Mouse (Mus musculus) urinary bladder, adult 18-20 months (tissue): ENCODE measurements around the gene Wdtc1.

Source experiments
- DNase-seq, 2 experiments: peaks; one replicate each; pipeline ENCODE4 v3.0.0; 2022; ENCODE audit warnings: low spot score in 2 of 2, mixed read lengths in 2 of 2

Wdtc1 gene

GRCm38 (mm10) chr4:133328129-133328528 lies 25.2 kb downstream of the Wdtc1 start:
- DNase-seq, result no peak

- no peak for DNase-seq
These were observed 33.6 kb downstream of the Wdtc1 start for GRCm38 (mm10) chr4:133319667-133320066.

- no peak for DNase-seq
These were observed 37.3 kb downstream of the Wdtc1 start for GRCm38 (mm10) chr4:133315991-133316390.

- DNase-seq, result no peak
These were observed 38.4 kb downstream of the Wdtc1 start for GRCm38 (mm10) chr4:133314896-133315295.

- peak; percentile 78 to 91 for DNase-seq
These were observed 43.3 kb downstream of the Wdtc1 start for GRCm38 (mm10) chr4:133309948-133310347.

GRCm38 (mm10) chr4:133307331-133307730 lies 46.0 kb downstream of the Wdtc1 start:
- peak in 1 of 2 experiments; percentile 36 for DNase-seq

GRCm38 (mm10) chr4:133305825-133306224 lies 47.5 kb downstream of the Wdtc1 start:
- no peak for DNase-seq

- no peak for DNase-seq
These were observed 48.5 kb downstream of the Wdtc1 start for GRCm38 (mm10) chr4:133304770-133305169.

- DNase-seq, result no peak
These were observed 50.6 kb downstream of the Wdtc1 start for GRCm38 (mm10) chr4:133302668-133303067.

GRCm38 (mm10) chr4:133301802-133302201 lies 51.5 kb downstream of the Wdtc1 start:
- DNase-seq, result peak in 1 of 2 experiments; percentile 74

GRCm38 (mm10) chr4:133300421-133300820 lies 52.9 kb downstream of the Wdtc1 start:
- DNase-seq, result no peak

- no peak for DNase-seq
These were observed 53.6 kb downstream of the Wdtc1 start for GRCm38 (mm10) chr4:133299701-133300100.

GRCm38 (mm10) chr4:133298516-133299365 lies 54.5 kb downstream of the Wdtc1 start:
- no peak for DNase-seq

- peak; percentile 60 to 79 for DNase-seq
These were observed 55.5 kb downstream of the Wdtc1 start for GRCm38 (mm10) chr4:133297801-133298238.

GRCm38 (mm10) chr4:133297360-133297759 lies 55.9 kb downstream of the Wdtc1 start:
- no peak for DNase-seq

GRCm38 (mm10) chr4:133294084-133294483 lies 59.2 kb downstream of the Wdtc1 start:
- DNase-seq, result no peak

- no peak for DNase-seq
These were observed 60.1 kb downstream of the Wdtc1 start for GRCm38 (mm10) chr4:133292901-133293843.

- DNase-seq, result no peak
These were observed 60.9 kb downstream of the Wdtc1 start for GRCm38 (mm10) chr4:133292405-133292804.

GRCm38 (mm10) chr4:133291255-133291654 lies 62.0 kb downstream of the Wdtc1 start:
- no peak for DNase-seq

- DNase-seq, result no peak
These were observed 66.7 kb downstream of the Wdtc1 start for GRCm38 (mm10) chr4:133286476-133287077.

- no peak for DNase-seq
These were observed 67.3 kb downstream of the Wdtc1 start for GRCm38 (mm10) chr4:133285950-133286349.

GRCm38 (mm10) chr4:133285299-133285698 lies 68.0 kb downstream of the Wdtc1 start:
- DNase-seq, result no peak
